Mouse (Mus musculus) layer of hippocampus, postnatal 25 days (tissue): ENCODE data around the gene Gfi1. TPM values are rescaled to one million over a fixed set of nuclear protein-coding genes. Genes with fewer than 3 reads are reported as not detected.

Experiments used
- DNase-seq, 2 experiments: peaks; one replicate each; pipeline ENCODE4 v3.0.0; 2022; ENCODE audit warnings: mixed read lengths in 2 of 2, low spot score in 1 of 2; ENCODE audit errors: extremely low spot score in 1 of 2
- total RNA-seq, 2 experiments: library from RNA; stranded (reverse); gene quantifications; 2 replicates each; pipeline ENCODE4 v1.2.3; 2021

The Gfi1 gene
- total RNA-seq, 2 experiments from 2014 or later: not detected

DNA sequence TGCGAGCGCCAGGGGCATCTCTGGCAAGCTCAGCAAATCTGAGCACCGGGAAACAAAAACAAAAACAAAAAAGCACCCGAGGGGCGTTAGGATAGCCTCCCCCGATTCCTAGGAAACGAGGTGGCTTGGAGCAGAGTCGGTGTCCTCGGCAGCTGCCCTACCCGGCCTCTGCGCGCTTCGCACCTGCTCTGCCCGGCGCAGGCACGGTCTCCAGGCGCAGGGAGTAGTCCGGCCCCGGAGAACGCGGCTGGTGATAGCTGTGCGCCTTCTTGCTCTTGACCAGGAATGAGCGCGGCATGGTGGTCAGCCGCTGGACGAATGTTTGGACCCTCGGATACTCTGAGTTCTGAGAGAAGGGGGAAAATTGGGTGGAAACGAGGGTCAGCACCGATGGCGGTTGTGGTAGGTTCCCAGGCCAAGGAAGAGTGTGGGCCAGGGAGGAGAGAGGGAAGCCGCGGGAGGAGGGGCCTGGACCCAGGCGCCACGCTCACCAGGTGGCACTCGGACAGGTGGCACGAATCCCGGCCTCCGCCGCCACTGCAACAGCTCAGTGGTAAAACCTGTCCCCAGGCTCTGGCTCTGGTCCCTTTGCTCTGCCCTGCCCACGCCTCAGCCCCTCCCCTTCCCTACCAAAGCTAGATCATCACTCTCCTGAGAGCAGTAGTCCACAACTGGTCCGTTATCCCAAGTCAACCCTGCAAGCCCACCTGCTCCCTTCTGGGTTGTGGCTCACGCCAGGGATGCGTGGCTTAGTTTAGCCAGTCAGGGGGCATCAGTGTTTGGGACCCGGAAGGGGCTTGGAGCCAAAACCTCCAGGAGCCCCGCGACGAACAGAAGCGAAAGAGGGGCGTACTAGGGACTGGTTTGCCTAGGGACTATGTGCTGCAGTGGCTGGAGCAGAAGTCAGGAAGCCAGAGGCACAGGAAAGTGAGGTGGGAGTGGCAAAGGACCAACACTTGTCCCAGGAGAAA is 2.0 kb downstream of the Gfi1 start:
- DNase-seq: no peak

DNA sequence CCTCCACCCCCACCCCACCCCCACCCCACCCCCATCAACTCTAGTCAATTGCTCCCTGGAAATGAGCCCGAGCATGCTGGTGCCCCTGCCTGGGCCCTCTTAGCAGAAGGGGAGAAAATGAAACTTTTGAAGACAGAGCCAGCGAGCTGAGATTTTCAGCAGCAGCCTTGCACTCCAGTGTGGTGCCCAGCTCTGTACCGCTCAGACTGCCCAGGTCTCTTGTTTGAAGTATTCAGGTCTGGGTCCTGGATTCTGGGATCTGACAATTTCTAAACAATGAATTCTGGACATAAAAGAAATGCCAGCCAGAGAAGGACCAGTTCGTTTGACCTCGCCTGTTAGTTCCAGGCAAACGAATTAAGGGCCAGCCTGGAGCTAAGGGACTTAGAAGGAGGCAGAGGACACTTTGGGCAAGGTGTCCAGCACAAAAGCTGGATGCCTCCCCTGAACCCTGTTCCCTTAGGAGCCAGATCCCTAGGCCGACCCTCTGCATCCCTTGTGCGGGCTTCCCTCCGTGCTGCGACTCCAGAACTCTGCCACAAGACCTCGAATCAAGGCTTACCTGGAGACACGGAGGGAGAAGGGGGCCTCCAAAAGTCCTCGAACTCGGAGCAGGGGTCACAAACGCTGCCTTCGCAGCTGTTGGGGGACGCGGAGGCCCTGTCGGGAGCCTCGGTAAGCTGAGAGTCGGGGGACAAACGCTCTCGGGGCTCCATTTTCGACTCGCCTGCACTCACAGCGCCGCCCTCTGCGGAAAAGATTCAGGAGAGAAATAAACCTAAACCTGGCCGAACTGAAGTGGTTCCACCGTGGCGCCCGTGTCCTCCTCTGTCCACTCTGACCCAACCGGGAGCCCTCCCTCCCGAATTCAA is 2.9 kb downstream of the Gfi1 start:
- DNase-seq: no peak

DNA sequence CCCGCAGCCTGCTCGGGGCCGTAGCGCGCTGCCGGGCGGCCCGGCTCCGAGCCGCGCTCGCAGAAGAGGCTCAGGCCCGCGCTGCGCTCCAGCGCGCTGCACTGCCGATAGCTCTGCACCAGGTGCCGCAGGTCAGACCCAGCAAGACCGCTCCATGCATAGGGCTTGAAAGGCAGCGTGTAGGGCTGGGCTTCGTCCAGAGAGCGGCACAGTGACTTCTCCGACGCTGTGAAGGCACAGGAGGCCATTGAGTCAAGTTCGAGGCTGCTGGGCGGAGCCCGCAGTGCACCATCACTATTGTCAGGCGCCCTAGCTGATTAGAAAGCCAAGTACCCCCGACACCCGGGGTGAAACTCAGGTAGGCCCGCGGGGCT is 4.2 kb downstream of the Gfi1 start:
- DNase-seq: no peak

DNA sequence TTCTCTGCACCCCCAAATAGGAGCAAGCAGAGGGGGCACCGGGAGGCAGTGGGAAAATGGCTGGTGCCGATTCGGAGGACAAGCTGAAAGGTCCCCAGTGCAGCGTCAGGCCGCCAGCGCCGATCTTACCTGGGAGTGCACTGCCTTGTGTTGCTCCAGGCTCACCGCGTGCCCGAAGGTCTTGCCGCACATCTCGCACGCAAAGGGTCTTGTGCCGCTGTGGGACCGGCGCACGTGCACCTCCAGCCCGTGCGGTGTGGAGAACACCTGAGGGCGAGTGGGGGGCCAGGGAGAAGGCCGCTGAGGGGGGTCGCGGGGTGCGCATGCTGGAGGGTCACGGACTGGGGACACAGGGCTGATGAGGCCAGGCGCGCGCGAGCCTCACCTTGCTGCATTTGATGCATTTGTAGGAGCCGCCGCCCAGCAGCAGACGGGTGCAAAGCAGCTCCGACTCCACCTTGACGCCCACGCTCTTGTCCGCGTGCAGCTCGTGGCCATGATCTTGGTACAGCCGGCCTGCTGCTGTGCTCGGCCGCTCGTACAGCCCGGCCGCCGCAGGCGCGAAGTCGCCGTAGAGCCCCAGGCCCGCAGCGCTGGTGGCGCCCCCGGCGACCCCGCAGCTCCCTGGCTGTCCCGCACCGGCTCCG is 4.7 kb downstream of the Gfi1 start:
- no peak for DNase-seq

DNA sequence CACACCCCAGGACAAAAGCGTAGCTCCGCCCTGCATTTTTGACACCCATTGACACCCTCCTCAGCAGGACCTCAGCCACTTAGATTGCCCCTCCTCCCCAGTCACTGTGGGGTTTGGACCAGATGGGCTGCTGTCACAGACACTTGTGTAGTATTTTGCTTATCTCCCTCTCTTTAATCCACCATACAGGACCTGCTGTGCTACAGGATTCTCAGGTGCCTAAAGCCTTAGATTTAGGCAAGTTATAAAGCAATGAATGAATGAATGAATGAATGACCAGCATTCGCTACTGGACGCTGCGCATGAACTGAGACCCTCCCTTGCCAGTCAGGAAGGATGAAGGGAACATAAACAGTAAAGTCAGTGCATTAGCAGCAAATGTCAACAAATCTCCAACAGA is 5.3 kb downstream of the Gfi1 start:
- no peak for DNase-seq

DNA sequence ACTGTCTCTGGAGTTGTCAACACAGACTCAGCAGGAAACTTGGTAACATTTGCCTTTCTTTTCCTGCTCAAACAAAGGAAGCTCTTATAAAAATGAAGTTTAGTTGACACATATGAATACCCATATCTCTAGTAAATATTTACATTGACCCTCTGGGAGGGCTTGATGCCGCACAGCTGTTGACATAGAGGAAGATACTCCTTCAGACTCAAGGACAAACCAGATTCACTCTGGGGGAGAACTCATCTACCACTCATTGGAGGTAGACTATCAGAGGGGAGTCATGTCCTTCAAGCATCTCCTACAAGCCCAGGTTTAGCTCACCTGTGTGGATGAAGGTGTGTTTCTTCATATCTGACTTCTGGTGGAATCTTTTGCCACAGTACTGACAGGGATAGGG is 6.0 kb downstream of the Gfi1 start:
- DNase-seq: no peak

DNA sequence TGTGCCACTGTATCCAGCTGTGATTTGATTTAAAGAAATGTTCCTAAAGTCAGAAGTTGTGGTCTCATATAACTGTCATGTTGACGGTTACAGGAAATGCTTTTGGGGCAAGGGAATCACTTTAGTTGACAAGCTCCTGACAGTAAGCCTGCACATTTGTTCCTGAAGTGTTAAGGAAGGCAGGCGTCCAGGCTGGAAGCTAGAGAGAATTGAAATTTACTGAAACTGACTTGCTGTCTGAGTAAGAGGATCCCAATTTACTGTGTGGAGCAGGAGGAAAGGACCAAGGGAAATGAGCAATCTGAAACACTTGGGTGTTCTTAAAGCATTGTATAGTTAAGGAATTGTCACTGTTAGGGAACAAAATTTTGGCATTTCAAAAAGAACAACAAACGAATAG is 6.6 kb downstream of the Gfi1 start:
- DNase-seq: no peak

DNA sequence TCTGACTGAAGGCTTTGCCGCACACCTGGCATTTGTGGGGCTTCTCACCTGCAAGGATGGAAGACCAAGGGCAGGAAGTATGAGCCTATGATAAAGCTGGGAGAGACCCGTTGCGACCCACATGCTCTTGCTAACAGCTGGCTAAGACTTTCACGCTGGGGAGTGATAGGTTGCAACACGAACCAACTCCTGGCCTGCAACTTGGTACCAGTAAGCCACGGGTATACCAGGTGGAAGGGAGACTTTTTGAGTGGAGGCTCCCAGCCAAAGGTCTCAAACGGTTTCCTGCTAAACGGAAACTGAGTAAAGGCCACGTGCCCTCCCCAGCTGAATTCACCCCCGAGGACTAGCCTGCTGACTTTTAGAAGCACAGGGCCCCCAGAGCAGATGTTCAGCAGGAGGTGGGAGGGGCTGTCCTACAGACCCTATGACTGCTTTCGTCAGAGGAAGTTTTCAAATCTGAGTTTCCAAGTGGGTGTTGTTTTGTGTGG is 7.9 kb downstream of the Gfi1 start:
- no peak for DNase-seq

DNA sequence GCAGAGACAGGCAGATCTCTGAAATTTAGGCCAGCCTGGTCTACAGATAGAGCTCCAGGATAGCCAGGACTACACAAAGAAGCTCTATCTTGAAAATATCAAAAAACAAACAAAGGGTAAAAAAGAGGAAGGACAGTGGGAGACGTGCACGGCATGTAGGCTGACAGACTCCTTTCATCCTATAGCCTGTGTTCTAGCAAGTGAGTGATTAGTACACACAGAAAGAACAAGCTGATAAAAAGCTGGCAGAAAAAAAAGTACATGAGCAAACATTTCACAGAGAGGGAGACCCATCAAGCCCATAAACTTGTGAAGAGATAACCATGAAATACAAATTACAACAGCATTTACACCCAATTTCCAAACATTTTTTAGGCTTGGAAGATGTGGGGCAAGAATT is 14.1 kb downstream of the Gfi1 start:
- no peak for DNase-seq

DNA sequence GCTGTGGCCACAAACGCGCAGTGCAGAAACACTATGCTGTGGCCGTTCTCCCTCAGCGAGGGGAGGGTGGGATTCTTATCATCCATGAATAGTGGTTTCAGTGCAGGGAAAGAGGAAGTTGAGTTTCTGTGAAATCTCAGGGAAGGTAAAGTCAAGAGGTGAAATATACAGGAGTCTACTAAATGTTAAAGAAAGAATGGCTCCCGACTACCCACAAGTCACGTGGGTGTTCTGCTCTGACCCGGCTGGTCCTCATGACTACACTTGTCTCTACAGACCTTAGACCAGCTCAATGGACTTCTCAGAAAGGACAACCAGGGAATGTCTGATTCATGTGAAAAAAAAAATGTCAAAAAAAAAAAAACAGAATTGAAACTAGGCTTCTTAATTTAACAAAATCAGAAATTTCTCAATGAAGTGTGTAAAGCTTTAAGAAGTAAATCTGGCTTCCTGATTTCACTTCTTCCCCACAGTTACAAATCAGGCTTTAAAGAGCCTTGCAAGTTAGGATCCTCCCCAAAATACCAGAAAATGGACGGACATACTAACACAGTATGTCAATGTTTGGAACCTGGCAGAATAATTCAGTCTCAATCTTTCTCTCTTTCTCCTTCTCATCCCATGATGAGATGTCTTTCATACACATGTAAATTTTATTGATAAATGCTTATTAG is 17.6 kb downstream of the Gfi1 start:
- no peak for DNase-seq

DNA sequence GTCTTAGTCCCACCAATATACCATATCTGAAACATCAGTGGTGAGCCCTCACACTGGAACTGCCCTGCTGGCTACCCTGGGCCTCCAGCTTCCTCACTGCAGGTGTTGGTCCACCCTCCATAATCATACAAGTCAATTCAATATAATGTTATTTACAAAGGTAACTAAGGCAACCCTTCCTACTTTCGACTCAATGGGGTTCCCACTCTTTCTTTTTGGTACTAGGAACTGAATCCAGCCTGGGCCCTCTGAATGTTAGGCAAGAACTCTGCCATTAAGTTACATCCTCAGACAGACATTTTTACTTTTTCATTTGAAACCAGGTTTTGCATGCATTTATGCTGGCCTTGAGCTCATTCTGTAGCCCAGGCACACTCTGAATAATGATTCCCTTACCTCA is 19.6 kb downstream of the Gfi1 start:
- DNase-seq: no peak

DNA sequence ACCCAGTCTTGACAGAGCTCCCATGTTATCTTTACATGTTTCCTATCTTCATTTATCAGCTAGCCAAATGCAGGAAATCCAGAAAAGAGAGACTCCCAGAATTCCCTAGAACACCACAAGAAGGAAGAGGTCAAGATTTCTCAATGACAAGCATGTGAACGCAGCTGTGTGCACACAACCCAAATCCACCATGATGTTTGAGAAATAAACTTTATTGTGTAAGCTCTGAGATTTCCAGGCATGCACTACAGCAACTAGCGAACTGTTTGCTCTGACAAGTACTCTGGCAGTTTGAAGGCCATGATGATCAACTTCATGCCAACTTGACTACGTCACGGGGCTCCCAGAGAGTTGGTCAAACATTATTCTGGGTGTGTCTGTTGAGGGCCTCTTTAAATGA is 20.1 kb downstream of the Gfi1 start:
- no peak for DNase-seq

DNA sequence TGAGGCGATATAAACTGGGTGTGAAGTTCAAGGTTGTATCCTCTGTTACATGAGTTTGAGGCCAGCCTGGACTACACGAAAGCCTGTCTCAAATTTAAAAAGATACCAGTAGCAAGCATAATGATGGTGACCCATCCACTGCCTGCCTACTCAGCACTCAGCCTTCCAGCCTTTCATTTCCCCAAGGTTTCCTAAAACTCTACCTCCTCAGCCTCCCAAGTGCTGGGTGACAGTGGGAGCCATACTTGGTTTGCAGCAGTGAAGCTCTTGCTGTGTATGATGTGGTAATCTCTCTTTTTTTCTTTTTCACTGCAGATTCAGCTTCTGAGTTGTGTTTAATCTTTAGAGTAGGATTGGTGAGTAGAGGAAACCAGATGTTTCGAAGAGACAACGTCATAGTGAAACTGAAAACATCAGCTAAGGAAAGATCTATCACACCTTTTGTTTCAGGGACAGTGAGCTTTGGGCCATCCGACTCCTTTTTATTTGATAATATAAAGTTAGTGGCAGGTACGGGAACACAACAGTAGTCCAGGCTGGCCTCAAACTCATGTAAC is 22.6 kb downstream of the Gfi1 start:
- DNase-seq: no peak

DNA sequence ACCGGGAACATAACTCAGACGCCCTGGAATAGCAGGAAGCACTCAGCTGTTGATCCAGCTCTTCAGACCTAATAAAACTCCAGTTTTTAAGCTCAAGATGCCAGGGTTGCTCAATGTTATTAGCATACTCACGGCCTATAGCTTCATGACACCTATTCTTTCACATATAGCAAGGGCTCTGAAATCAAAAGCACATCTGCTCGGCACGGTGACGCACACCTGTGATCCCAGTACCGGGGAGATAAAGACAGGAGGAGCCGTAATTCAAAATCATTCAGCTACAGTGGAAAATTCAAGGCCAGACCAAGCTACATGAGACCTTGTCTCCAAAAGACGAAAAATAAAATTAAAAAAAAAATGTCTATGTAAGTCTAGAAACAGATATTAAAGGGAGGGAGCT is 24.2 kb downstream of the Gfi1 start:
- DNase-seq: no peak

DNA sequence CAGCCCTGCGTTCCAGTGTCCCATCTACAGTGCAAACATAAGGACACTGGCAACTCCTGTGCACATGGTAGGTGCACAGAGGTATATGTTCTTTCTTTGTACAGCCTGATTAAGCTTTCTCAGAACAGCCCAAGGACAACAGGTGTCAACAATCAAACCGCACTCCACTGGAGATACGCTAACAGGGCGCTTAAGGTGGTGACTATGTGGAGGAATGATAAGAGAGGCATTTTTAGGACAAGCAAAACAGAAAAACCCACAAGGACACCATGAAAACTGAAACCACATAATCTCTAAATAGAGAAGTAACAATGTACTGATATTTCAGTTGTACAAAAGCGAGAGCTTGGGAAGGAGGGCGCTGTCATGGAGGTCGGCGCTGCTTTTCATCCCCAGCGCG is 25.0 kb downstream of the Gfi1 start:
- DNase-seq: no peak

DNA sequence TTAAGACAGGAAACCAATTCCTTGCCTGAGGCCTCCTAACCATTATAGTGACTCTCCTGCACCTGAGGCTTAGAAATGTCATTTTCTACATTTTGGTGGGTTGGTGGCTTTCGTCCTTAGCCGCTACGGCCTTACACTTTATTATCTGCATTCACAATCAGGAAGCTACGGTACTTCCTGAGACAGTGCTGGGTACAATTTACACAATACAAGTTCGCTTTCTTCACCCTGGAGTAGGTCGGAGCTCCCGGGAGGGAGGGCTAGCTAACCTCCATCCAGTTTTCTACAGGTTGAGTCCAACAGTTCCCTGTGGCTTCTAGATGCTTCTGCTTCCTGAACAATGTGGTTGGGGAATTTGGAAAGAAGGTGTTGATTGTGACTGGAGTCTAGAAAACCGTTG is 26.9 kb downstream of the Gfi1 start:
- DNase-seq: no peak

DNA sequence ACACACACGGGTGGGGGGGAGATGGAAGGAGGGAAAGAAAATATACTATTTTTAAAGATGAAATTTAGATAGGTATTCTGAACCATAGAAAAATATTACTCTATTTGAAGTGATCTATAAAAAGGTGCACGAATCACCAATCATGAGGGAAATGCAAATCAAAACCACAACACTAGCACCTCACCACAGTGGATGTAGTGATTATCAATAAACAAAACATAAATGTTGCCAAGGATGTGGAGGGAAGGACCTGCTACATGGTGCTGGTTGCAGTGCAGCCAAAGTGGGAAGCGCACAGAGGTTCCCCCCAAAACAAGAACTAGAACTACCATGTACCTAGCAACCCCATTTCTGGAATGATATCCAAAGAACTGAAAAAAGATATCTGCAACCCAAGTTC is 30.8 kb downstream of the Gfi1 start:
- DNase-seq: no peak

DNA sequence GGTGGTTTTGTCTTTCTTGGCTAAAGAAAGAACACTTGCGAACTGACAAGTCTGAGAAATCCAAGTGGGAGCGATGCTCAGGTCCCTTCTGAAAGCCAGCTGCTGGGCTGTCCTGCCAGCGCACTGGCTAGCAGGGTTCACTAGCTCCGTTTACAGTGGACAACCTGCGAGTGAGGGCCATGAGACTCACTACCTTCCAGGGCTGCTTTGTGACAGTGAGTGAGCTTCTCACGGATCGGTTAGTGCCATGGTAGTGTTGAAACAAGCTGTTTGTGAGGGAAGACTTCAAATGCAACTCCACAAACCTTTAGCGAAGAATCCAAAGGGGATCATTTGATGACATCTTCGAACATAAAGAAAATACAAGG is 37.4 kb downstream of the Gfi1 start:
- DNase-seq: no peak

DNA sequence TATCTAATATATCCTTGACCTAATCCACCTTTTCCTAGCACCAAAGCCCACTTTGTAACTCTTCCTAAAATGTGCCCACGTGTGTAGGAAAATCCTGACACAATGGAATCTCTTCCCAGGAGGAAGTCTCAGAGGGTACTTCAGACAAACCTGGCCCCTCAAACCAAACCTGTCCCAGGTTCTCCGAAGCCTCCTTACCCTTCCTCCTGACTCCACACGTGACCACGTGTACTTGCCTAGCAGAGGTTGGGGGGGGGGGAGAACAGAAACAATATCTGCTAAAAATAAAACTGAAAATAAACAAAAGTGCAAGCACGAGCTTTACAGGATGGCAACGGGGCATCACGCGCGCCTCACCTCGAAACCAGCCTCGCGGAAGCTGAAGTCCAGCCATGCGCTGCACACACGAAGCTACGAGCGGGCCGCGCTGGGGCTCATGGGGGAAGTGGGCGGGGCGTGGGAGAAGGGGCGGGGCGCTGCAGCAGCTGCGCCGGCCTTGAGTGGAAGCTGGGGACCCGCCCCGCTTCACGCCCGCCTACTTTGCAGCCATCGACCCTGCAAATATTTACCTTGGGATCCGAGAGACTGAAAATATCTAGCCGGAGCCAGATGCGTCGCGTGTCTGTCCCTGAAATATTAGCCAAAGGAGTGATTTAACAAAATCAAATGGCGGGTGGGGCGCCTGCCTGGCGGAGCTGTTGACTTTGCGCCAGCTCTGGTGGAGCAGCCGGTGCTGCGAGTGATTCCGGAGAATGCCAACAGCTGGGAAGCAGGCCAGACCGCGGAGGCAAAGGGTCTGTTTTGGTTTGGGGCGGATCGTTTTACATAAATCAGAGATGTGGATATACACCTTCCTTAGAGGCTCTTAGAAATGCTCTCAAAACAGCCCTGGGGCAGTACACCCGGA is 38.0 kb downstream of the Gfi1 start:
- peak; percentile 47 to 60 for DNase-seq
